Mouse (Mus musculus) heart, postnatal 14 days (tissue): Measurements from ENCODE around the gene Kcnj10. TPM values are rescaled to one million over a fixed set of nuclear protein-coding genes. Genes with fewer than 3 reads are reported as not detected.

Experiments used
- DNase-seq, 2 experiments: peaks; one replicate each; pipeline ENCODE4 v3.0.0; 2021 to 2022
- intact Hi-C: fragments of 180-260 bp; cut with DNase I; formaldehyde crosslinking; loops from one replicate; pipeline ENCODE4 v1.15.1; 2025
- total RNA-seq, 2 experiments: library from RNA; stranded (reverse); gene quantifications; 2 replicates each; pipeline ENCODE4 v1.2.3; 2021

Gene Kcnj10
- total RNA-seq, 2 experiments from 2014 or later = 0.10 to 0.22 TPM

- intact Hi-C loops = no loop called here
Measured at GRCm38 (mm10) chr1:172328041-172328440, 13.0 kb upstream of the Kcnj10 start.

DNA sequence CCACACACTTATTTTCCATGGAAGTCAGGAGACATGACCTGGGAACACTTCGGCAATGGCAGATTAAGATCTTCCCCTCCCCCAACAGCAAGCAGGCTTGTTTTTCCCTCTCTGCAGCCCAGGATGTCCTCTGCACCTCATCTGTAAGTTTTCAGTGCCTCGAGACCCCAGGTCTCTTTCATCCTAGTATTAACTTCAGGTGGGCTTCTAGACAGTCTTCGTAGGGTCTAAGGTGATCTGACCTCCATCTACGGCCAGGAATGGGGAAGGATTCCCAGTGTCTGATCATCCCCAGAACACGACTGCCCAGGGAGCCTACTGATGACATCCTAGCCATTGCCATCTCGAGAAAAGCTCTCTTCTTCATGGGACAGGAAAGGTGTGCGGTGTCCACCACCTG is 12.5 kb upstream of the Kcnj10 start:
- intact Hi-C loops = no loop called here
- no peak for DNase-seq

More at GRCm38 (mm10) chr1:172328041-172328440, 13.0 kb upstream of the Kcnj10 start:
- no peak for DNase-seq

DNA sequence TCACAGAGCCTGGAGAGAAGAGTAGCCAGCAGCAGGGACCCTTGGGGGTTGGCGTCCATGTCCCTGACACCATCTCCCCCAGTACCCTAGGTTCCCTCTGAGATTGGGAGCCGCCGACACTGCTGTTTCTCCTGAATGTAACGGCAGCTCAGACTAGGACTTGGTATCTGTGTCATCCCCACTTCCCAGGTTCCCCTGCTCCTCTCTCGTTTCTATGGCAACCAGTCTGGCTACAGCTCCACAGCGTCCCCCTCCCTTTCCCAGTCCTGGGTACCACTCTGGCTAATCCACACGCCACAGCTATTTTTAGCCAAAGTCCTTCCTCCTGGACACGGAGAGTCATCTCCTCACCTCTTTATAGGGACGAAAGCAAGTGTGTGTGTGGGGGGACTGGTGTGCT is 11.9 kb upstream of the Kcnj10 start, which contains the start of gene Kcnj9:
TSS of gene Kcnj9 (minus strand) at position 188 of the 400 bp plus-strand sequence.
- DNase-seq = no peak
- intact Hi-C loops = no loop called here

GRCm38 (mm10) chr1:172329616-172330015 is 11.4 kb upstream of the Kcnj10 start:
- intact Hi-C loops = no loop called here
- DNase-seq = no peak

DNA sequence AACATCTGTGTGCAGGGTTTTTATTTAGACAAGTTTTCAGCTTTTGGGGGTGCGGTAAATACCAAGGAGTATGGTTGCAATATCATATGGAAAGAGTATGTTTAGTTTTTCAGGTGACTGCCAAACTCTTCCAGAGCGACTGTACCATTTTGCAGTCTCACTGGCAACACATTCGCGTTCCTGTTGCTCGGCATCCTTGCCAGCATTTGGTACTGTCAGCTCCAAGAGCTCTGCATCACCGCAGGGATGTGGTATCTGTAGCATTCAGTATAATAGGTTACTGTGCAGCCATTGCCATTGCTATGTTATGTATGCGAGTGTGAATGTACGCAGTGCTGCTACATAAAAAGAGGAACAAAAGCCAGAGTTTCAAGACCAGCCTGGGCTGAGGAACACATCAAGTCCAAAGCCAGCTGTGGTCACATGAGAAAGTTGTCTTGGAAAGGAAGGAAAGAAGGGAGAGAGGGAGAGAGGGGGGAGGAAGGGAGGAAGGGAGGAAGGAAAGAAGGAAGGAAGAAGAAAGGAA is 9.5 kb upstream of the Kcnj10 start:
- intact Hi-C loops = no loop called here
- DNase-seq = no peak

DNA sequence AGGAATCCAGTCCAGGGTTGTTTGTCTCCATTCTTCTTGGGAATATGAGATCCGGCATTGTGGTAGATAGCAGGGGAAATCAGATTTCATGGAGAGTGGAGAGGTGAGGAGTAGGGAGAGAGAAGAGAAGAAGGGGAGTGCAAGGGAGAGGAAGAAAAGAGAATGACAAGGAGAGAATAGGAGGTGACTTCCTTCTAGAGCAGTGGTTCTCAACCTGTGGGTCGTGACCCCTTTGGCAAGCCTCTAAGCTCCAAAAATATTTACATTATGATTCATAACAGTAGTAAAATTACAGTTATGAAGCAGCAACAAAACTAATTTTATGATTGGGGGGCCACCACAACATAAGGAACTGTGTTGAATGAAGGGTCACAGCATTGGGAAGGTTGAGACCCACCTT is 8.1 kb upstream of the Kcnj10 start:
- no peak for DNase-seq
- intact Hi-C loops = no loop called here

- no peak for DNase-seq
- intact Hi-C loops = no loop called here
Measured at GRCm38 (mm10) chr1:172333512-172333911, 7.5 kb upstream of the Kcnj10 start.

DNA sequence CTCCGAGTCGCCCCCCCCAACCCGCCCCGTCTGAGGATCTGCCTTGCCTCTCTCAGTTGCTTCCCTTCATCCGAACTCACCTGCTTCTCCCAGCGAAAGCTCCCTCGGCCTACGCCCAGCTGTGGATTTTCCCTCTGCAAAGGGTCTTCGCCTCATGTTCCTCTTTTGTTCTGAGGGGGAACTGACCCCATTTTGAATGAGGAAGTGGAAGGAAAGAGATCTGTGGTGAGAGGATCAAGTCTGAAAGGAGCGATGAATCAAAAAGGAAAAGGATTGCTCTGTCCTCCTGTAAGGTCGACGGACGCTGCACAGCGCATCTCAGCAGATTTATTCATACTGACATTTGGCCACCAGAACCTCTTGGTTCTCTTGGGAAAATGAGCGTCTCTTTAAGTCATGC is 5.2 kb upstream of the Kcnj10 start:
- intact Hi-C loops = no loop called here
- no peak for DNase-seq

- DNase-seq = no peak
- intact Hi-C loops = no loop called here
Measured at GRCm38 (mm10) chr1:172337411-172338185, 3.4 kb upstream of the Kcnj10 start.

GRCm38 (mm10) chr1:172341386-172341785 is 376 bp downstream of the Kcnj10 start:
- intact Hi-C loops = no loop called here
- DNase-seq = no peak

GRCm38 (mm10) chr1:172342729-172343128 is 1.7 kb downstream of the Kcnj10 start:
- intact Hi-C loops = no loop called here
- no peak for DNase-seq

DNA sequence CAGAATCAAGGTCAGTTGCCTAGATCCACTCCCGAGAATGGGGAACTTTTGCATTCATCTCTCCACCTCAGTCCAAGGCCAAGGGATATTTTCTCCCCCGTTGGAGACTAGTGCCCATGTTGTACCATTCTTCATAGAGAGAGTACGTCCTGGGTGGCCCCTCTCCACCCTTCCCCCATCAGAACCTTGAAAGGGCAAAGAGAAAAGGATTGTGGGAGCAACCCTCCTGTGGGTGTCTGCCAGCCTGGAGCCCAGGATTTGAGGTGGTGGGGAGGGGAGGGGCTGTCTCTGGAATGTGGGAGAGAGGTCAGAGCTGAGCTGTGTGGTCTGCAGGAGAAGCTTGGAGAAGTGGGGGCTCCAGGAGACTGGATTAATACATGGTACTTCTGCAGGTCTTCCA is 2.9 kb downstream of the Kcnj10 start:
- intact Hi-C loops = no loop called here
- no peak for DNase-seq

DNA sequence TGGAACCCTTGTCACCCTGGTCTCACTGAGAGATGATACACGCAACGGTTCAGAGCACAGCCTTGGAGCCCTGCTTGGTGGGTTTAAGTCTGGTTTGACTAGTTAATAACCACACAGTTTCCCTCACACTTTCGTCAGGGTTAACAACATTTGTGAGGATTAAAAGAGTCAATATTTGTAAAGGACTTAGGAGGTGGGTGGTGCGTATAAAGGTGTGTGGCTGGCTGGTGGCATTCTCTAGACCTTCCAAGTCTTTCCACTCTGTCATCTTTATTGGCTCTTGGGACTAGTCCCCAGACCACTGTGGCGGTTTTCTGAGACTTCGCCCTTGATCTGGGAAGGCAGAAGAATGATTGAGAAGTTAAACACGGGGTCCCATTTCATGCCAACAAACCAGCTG is 3.8 kb downstream of the Kcnj10 start:
- DNase-seq = no peak
- intact Hi-C loops = no loop called here

DNA sequence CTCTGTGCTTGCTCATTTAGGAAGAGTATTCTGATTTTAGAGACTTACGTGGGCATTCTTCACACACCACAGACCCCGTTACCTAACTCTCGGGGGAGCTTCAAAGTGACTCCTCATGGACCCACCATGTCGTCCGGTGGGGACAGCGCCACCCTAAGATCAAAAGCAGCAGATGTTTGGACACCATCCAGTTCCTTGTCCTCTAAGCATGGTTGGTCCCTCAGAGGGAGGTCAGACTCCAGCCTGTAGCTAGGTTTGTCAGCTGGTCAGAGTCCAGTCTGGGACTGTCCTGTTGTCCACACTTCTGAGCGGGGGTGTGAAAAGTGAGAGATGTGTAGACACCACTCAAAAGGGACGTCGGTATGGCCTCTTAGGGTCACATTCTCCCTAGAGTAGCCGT is 5.7 kb downstream of the Kcnj10 start:
- no peak for DNase-seq
- intact Hi-C loops = no loop called here

DNA sequence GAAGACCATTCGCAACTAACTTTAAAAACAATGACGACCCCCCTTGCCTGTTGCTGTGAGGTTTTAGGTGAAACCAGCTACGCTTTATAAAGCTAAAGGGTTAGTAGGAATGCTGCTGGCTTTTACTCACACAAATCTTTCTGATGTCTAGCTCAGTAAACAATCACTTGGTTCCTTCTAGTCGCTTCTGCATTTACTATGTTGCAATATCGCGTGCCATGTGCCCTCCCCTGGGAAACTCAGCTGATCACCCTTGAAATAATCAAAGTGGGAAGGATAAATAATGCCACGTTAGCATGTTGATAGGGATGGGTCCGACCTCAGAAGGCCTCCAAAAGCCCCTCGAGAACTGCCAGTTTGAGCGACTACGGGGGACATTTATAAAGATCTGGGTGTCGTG is 6.4 kb downstream of the Kcnj10 start:
- intact Hi-C loops = no loop called here
- no peak for DNase-seq

GRCm38 (mm10) chr1:172349504-172349903 is 8.5 kb downstream of the Kcnj10 start:
- intact Hi-C loops = no loop called here
- no peak for DNase-seq

DNA sequence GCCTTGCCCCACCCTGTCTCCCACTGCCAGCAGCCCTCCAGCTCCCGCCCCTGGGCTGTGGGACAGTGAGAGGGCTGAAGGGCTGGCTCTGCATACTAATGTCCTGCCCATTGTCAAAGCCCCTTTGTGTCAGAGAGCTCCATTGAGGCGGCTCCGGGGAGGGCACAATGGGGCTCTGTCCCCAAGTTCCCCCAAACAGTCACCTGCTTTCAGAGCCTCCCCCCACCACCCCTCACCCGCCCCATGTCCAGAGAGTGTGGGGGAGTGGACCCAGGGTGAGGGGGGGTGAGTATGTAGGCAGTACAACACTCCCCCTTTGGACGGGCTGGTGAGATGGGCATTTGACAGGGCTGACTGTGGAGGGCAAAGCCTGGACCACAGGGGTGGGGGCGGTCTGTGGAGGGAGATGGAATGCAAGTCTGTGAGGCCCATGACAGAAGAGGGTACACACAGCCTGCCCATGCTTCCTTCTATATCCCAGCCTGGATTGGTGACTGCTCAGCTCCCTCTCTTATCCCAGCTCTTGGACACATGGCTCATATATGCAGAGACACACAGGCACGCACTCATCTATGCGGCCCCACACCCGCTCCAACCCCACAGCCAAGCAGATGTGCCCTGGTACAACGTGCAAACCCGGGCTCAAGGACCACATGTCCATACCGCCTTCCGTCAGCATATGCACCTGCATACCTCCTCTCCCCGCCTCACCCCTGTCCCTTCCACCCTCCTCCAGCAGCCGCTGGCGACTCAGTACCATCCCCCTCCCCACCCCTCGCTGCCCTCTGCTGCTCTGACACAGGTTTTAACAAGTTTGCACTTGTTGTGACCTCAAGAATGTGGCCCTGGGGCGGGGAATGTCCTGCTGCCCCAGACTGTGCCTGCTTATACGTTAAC is 9.2 kb downstream of the Kcnj10 start:
- DNase-seq = no peak
- intact Hi-C loops = no loop called here

- DNase-seq = no peak
- intact Hi-C loops = no loop called here
Measured at GRCm38 (mm10) chr1:172352001-172352400, 11.0 kb downstream of the Kcnj10 start.

- no peak for DNase-seq
- intact Hi-C loops = no loop called here
Measured at GRCm38 (mm10) chr1:172352453-172352852, 11.4 kb downstream of the Kcnj10 start.

DNA sequence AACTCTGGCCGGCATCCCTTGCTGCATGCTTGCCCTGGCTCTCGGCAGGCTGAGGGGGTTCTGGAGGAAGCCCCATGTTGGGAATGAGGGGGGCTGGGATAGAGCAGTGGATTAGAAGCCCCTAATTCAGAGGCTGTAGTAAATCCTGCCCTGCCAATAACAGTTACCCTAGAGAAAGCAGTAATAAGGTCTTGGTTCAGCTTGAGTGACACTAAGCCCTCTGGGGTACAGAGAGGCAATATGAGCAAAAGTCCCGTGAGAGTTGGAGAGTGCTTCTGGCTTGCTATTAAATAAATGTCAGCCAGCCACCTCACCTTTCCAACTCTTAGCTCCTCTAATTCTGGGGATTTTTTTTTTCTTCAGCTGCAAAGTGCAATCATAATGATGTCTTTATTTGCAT is 14.3 kb downstream of the Kcnj10 start:
- intact Hi-C loops = no loop called here
- no peak for DNase-seq

DNA sequence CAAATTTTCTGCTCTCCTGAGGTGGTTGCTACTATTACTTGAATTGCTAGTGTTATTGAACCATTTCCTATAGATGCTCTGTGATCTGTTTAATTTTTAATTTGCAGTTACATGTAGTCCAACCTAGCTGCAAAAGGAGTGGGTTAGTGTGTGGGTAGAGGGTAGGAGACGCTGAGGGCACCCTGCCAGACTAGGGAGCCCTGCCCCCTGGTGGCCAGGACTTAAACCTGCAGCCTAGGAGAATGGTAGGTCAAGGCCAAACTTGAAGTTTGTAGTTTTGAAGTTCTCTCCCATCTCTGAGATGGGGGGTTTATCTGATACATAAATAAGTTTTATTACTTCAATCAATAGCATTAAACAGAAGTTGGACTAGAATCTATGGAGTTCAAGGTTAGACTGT is 16.5 kb downstream of the Kcnj10 start:
- peak; percentile 68 to 78 for DNase-seq
- intact Hi-C loops = loop anchor here (2.0 kb wide), 1 partner anchor 311 kb away; no protein-coding TSS in a partner anchor
